Mouse (Mus musculus): ENCODE data around the gene Them4.
"Not testable (repeated sequence)": the region's sequence is repeated elsewhere in the genome, so short reads cannot be mapped to it uniquely, and the experiment has no call there.

Gene Them4

GRCm38 (mm10) chr3:94309633-94310363 lies at the start of gene Them4:
Gene Them4 (plus strand): TSS chr3:94310089.
- in situ Hi-C loops (cut with MboI; ENCODE audit: unreplicated experiment in 2 of 2), result loop anchor here (25.0 kb wide), 2 partner anchors 747 to 772 kb away; partner anchors contain the start of gene S100a10 (in 1 of the 2)

- in situ Hi-C loops (cut with MboI; ENCODE audit: unreplicated experiment in 2 of 2), result no loop called here
These were observed 49.3 kb upstream of the Them4 start for GRCm38 (mm10) chr3:94260598-94260997.

GRCm38 (mm10) chr3:94263736-94264135 lies 46.2 kb upstream of the Them4 start, which contains the start of gene Gm4778:
Gene Gm4778 (plus strand): TSS chr3:94264036.
- in situ Hi-C loops (cut with MboI; ENCODE audit: unreplicated experiment in 2 of 2), result not testable (repeated sequence)

GRCm38 (mm10) chr3:94275991-94276390 lies 33.9 kb upstream of the Them4 start:
- in situ Hi-C loops (cut with MboI; ENCODE audit: unreplicated experiment in 2 of 2), result no loop called here

- in situ Hi-C loops (cut with MboI; ENCODE audit: unreplicated experiment in 2 of 2), result loop anchor here (25.0 kb wide), 2 partner anchors 743 to 768 kb away; partner anchors contain the start of gene S100a10 (in 1 of the 2)
These were observed 4.4 kb upstream of the Them4 start for GRCm38 (mm10) chr3:94305457-94305856.

GRCm38 (mm10) chr3:94306975-94307374 lies 2.9 kb upstream of the Them4 start:
- in situ Hi-C loops (cut with MboI; ENCODE audit: unreplicated experiment in 2 of 2), result loop anchor here (25.0 kb wide), 2 partner anchors 745 to 770 kb away; partner anchors contain the start of gene S100a10 (in 1 of the 2)

- in situ Hi-C loops (cut with MboI; ENCODE audit: unreplicated experiment in 2 of 2), result loop anchor here (25.0 kb wide), 2 partner anchors 748 to 773 kb away; partner anchors contain the start of gene S100a10 (in 1 of the 2)
These were observed 602 bp downstream of the Them4 start for GRCm38 (mm10) chr3:94310491-94310890.

GRCm38 (mm10) chr3:94310911-94311310 lies 1.0 kb downstream of the Them4 start:
- in situ Hi-C loops (cut with MboI; ENCODE audit: unreplicated experiment in 2 of 2), result loop anchor here (25.0 kb wide), 2 partner anchors 749 to 774 kb away; partner anchors contain the start of gene S100a10 (in 1 of the 2)

- in situ Hi-C loops (cut with MboI; ENCODE audit: unreplicated experiment in 2 of 2), result loop anchor here (25.0 kb wide), 2 partner anchors 749 to 774 kb away; partner anchors contain the start of gene S100a10 (in 1 of the 2)
These were observed 1.5 kb downstream of the Them4 start for GRCm38 (mm10) chr3:94311376-94311775.

GRCm38 (mm10) chr3:94328681-94329080 lies 18.8 kb downstream of the Them4 start:
- in situ Hi-C loops (cut with MboI; ENCODE audit: unreplicated experiment in 2 of 2), result no loop called here

GRCm38 (mm10) chr3:94334442-94334841 lies 24.6 kb downstream of the Them4 start:
- in situ Hi-C loops (cut with MboI; ENCODE audit: unreplicated experiment in 2 of 2), result no loop called here

GRCm38 (mm10) chr3:94338522-94338921 lies 28.6 kb downstream of the Them4 start:
- in situ Hi-C loops (cut with MboI; ENCODE audit: unreplicated experiment in 2 of 2), result no loop called here

GRCm38 (mm10) chr3:94341959-94342422 lies 32.1 kb downstream of the Them4 start, which contains the start of gene Them5:
Gene Them5 (plus strand): TSS chr3:94342099.
- in situ Hi-C loops (cut with MboI; ENCODE audit: unreplicated experiment in 2 of 2), result no loop called here

- in situ Hi-C loops (cut with MboI; ENCODE audit: unreplicated experiment in 2 of 2), result no loop called here
These were observed 32.7 kb downstream of the Them4 start for GRCm38 (mm10) chr3:94342552-94342951.

- in situ Hi-C loops (cut with MboI; ENCODE audit: unreplicated experiment in 2 of 2), result no loop called here
These were observed 34.3 kb downstream of the Them4 start for GRCm38 (mm10) chr3:94344182-94344581.

GRCm38 (mm10) chr3:94344897-94345296 lies 35.0 kb downstream of the Them4 start:
- in situ Hi-C loops (cut with MboI; ENCODE audit: unreplicated experiment in 2 of 2), result no loop called here

GRCm38 (mm10) chr3:94348146-94348545 lies 38.3 kb downstream of the Them4 start:
- in situ Hi-C loops (cut with MboI; ENCODE audit: unreplicated experiment in 2 of 2), result no loop called here

GRCm38 (mm10) chr3:94360812-94361211 lies 50.9 kb downstream of the Them4 start:
- in situ Hi-C loops (cut with MboI; ENCODE audit: unreplicated experiment in 2 of 2), result loop anchor here in 1 of 2 experiments (10.0 to 25.0 kb wide), 3 partner anchors 484 to 999 kb away; no protein-coding TSS in a partner anchor

- in situ Hi-C loops (cut with MboI; ENCODE audit: unreplicated experiment in 2 of 2), result loop anchor here in 1 of 2 experiments (10.0 to 25.0 kb wide), 3 partner anchors 483 to 1000 kb away; no protein-coding TSS in a partner anchor
These were observed 52.2 kb downstream of the Them4 start, which contains the start of gene C2cd4d for GRCm38 (mm10) chr3:94362138-94362537. Gene C2cd4d (plus strand): TSS chr3:94362438.

GRCm38 (mm10) chr3:94363291-94364153 lies 53.6 kb downstream of the Them4 start:
- in situ Hi-C loops (cut with MboI; ENCODE audit: unreplicated experiment in 2 of 2), result loop anchor here in 1 of 2 experiments (10.0 to 25.0 kb wide), 3 partner anchors 481 to 1001 kb away; no protein-coding TSS in a partner anchor

Measured in v-Abl transformed pro-B cells (cell line).